Mouse (Mus musculus): Measurements from ENCODE around the gene Spert.

Gene Spert

DNA sequence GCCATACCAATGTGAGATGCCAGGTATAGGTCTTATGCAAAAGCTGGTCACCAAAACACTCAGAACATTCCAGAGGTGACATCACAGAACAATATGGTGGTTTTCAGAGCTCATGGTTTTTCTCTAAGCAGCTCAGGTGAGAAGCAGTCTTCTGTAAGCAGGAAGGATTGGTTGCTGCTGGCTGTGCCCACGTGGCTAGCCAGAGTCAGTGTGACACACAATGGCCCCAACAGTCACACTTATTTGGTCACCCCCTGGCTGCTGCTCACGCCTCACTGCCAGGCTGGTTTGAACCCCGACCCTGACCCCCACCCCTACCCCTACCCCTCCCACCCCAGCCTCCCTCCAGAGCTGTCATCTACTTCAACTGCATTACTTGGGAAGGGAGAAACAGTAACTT is at the start of gene Spert:
Gene Spert, minus strand, starts transcription at position 139 of the 400 bp plus-strand sequence.
- no peak for DNase-seq (ENCODE audit: extremely low spot score, low spot score)

DNA sequence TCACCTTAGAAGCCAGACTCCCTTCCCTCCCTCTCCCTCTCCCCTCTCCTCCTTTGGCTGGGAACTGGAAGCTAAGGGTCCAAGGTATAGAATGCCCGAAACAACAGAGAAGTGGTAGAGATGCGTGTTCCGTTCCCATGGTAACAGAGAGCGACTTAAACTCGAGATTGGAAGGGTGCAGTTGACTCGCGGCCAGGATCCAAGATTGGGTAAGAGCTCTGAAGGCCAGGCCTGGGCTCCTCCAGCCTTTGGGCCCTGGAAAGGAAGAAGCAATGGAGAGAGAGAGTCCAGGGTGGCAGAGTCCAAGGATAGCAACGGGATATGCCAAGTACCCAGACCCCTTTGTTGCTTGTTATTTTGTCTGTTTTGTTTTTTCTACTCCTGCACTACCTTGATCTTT is 49.2 kb upstream of the Spert start, which contains the start of gene Erich6b:
Gene Erich6b, plus strand, starts transcription at position 180 of the 400 bp plus-strand sequence.
- DNase-seq (ENCODE audit: extremely low spot score, low spot score): no peak

DNA sequence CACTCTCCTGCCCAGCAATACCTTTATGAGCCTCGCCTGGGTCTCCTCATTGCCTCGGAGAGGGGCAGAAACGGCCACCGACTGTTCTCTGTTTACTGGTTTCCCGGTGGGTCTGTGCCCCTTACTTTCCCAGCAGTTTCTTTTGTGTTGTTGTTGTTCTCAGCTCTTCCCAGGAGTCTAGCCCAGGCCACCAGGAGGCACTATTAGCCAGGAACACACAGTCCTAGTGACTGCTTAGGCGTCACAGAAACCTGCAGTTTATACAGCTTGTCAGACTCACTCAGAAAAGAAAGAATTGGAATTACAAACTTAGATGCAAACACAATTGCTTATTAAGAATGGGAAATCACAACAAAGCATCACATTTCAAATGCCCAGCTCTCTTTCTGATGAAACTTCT is 48.5 kb upstream of the Spert start:
- no peak for DNase-seq (ENCODE audit: extremely low spot score, low spot score)

DNA sequence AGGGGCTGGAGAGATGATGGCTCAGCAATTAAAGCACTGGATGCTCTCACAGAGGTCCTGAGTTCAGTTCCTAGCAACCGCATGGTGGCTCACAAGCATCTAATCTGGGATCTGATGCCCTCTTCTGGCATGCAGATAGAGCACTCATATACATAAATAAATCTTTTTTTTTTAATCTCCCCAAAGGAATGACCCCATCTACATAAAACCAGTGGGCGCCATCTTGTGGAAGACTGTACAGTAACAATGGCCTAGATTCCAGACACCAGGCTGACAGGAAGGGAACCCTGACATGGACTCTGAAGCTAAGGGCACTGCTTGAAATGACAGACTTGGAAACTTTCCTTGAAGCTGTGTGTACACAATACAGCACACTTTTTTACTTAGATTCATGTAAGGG is 47.9 kb upstream of the Spert start:
- no peak for DNase-seq (ENCODE audit: extremely low spot score, low spot score)

DNA sequence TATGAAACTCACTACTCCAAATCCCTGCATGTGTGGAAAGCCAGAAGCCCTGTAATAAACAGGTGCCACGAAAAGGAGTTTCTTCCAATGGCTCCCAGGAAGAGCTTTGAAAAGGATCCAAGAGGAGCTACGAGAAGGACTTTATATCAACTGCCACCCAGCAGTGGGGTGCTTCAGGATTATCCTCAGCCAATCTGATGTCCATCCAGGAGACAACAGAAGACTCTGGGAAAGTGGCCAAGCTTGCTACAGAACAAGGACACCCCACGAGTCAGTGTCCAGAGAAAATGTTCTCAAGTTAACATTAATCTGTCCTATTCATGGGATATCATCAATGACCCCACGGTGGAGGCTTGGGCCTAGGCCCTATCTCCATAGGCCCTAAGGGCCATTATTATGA is 44.7 kb upstream of the Spert start:
- DNase-seq (ENCODE audit: extremely low spot score, low spot score): no peak

DNA sequence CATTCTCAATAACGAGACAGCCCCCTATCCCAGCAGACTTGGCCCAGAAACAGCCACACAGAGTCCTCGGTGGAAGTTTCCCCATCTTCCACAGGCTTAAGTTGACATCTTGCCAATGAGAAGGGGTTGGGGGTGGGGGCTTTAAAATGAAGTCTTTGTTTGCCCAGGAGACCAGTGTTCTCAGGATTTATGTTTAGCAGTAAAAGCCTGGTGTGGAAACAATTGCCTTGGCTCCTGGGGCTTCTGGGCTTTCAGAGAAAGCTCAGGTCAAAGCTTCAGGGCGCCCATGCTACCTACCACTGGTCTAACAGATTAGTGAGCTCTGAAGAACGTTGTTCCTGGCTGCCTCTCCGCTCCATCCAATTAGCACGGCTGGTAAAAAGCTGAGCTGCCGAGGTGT is 43.2 kb upstream of the Spert start:
- DNase-seq (ENCODE audit: extremely low spot score, low spot score): no peak

DNA sequence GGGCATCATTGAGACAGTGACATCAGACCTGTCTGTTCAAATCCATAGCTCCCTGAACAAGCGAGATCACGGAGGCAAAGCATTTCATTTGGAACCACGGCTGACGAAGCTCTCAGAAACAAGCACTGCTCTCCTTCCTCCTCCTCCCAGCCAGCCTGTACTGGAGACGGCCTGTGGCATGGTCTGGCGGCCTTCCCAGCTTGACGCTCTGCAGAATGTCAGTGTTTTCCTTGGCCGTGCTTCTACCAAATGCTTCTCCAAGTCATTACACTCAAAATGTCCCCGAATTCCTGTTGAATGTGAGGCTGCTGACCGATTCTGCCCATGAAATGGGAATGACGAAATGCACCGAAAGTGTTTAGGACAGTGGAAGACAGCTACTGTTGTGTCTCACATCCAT is 42.4 kb upstream of the Spert start:
- DNase-seq (ENCODE audit: extremely low spot score, low spot score): no peak

DNA sequence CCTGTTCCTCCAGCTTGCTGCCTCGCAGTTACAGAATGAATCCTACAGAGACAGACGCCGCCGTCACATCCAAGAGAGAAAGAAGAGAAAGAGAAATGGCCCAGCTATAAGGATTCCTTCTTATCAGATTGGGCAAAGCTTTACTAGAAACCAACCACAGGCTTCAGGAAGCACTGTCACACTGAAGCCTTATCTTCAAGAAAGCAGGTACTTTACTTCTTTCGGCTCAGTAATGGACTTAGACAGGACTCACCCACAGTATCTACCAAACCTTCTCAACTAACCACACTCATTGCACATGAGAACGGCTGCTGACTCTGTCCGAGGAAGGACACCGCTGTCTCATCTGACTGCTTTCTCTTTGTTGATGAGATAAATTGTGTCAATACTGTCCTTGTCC is 36.0 kb upstream of the Spert start:
- no peak for DNase-seq (ENCODE audit: extremely low spot score, low spot score)

DNA sequence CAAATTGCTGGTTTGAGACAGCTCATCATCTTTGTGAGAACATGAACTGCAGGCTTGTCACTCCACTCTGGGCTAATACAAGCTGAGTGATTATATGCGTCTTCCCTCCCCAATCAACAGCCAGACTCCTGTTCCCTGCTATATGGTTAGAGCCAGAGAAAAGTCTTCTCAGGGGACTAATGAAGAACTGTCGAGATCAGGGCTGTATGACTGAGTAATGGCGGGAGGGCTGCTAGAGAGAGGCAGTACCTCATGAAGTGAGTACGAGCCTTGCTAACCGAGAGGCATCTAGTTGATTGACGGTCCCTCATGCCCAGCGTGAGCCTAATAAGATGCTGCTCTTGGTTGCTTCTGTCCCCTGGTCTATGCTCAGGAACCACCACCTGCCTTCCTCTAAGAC is 30.1 kb upstream of the Spert start:
- no peak for DNase-seq (ENCODE audit: extremely low spot score, low spot score)

DNA sequence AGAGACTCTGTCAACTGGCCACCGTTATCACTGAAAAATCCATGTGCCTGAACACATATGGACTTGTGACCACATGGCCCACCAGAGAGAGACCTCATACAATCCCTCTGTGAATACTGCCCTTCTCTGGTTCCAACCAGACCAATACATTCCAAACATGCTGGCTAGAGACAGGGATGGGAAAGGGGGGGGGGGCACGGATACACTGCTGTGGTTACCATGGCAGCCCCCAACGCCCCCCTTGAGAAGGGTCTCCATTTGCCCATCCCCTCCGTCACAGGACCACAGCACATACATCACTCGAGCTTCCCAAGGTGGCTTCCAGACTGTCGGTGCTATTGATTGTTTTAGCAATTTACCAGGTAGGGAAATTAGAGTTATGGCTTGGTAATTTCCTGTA is 23.5 kb upstream of the Spert start:
- DNase-seq (ENCODE audit: extremely low spot score, low spot score): no peak

DNA sequence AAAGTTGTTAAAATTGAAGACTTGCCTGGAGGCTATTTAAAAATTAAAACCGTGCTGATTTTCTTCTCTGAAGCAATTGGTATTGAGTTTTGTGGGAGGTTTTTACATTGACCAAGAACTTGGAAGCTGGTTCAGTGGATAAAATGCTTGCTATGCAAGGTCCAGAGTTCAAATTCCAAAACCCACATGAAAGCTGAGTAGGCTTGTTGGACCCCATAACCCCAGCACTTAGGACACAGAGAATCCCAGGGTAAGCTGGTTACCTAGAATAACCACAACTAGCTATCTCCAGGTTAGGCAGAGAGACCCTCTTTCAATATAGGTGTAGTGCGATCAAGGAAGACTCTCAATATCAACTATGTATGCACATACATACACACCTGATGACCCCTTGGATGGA is 16.3 kb upstream of the Spert start:
- no peak for DNase-seq (ENCODE audit: extremely low spot score, low spot score)

DNA sequence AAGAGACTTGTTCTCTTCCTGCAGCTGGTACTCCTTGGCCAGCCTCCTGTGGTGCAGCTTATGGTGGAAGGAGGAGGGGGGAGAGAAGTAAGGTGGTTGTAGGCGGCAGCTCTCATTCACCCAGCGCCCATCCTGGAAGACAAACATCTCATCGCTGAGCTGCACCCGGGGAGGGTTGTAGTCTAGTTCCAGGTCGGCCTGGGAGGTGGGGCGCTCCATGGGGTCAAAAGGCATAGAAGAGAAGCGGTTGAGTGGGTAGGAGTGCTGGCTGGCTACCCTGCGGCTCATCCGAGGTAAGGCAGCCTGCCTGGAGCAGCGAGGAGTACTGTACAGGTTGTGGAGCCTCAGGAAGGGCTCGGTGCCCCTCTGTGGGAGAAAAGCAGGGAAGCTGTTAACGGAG is 9.0 kb downstream of the Spert start:
- DNase-seq (ENCODE audit: extremely low spot score, low spot score): no peak

DNA sequence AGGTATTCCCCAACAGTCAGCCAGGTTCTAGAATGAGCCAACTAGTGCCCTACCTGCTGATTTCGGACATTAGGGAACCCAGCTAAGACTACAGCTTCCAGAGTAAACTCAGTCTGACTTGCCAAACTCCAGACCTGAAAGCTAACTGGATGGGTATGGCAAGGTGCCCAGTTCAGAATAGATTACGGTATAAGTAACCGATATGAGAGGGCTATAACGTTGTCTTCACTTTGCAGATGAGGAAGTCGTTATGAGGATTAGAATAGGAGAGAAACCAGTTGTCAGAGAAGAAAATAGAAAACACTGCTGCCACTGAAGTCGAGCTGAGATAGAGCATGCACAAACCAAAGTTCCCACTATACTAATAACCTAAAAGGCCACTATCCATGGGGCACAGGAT is 13.9 kb downstream of the Spert start:
- DNase-seq (ENCODE audit: extremely low spot score, low spot score): no peak

DNA sequence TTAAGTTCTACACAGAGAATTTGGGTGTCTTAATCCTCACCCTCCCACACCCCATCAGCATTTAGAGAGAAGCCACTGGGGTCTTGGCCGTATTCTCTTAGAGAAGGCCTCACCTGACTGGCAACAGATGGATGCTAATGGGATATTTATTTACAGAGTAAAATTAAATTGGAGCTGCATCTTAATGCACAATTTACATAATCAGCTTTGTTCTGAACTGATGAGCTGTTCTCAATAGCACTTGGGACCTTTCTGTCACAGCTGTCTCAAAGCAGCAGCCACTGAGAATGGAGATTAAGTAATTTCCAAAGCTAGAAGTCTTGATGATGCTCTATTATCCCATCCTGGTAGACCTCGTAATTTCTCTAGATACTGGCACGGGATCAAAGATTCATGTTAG is 26.6 kb downstream of the Spert start:
- DNase-seq (ENCODE audit: extremely low spot score, low spot score): no peak

DNA sequence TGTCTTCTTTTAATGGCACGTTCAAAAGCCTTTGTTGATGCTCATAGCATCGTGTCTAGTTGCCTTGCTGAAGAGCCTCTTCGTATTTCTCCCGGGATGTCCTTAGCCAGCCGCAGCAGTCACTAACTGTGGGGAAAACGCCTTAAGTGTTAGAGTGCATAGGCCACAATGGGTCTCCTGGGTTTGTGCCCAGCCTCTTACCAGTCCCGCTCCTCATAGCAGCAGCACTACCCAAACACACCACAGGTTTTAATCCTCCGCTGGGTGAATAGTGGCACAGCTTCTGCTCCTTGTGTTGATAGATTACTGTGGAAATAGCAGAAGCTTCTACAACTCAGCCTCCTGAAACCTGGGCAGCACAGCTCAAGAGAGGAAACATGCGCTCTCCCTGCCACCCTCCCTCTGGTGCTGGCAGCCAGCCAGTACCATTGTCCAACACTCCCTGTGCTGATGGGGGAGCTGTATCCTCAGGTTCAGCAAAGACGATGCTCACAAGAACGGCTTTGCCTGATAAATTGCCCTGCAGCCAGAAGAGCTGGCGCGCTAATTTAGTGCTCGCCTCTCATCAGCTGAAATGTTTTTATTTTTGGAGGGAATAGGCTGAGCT is 27.3 kb downstream of the Spert start:
- DNase-seq (ENCODE audit: extremely low spot score, low spot score): no peak

DNA sequence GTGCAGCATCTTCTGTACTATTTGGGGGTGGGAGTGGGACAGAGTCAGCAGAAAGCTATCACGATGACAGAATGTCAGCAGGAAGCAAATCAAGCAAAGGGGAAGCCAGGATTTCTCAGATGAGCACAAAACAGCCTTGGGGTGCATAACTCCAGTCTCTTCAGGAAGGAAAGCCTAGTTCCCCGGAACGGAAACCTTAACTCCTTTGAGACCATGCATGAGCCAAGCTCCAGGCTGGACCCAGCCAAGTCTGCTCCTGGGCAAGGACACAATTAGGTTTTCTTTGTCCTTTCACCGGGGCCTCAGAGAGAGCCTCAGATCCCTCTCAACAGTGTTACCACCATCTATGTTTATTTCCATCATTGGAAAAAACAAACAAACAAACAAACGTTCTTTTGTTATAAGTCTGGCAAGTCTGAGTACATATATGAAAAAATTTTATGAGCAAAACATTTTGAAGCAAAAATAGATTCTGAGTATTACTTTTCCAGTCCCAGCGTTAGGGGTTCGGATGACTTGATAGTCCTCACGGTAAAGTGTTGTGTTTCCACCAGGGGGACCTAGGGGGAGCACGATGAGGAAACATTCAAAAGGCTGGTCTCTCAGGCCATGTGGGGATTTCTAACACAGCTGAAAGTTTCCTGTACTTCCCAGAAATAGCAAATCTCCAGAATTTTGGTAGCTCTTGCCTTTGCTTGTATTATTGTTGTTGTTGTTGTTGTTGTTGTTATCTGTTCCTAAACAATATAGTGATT is 31.2 kb downstream of the Spert start:
- DNase-seq (ENCODE audit: extremely low spot score, low spot score): no peak

DNA sequence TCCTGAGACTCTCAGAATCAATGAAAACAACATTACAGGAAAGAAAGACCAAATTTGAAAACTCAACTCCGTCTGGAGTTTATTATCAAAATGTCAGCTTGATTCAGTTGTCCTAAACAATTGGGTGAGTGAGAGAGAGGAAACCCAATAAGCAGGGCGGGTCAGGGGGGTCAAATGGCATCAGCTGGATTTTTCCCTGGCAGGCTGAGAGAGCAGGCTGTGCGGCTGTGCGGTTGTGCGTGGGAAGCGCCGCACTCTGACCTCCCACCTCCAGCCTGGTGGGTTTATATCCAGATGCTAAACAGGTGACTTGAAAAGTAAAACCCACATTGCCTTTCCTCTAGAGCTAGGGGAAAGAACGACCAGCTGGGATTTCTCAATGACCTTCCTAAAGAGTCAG is 51.2 kb downstream of the Spert start:
- peak; percentile 62 for DNase-seq (ENCODE audit: extremely low spot score, low spot score)

DNA sequence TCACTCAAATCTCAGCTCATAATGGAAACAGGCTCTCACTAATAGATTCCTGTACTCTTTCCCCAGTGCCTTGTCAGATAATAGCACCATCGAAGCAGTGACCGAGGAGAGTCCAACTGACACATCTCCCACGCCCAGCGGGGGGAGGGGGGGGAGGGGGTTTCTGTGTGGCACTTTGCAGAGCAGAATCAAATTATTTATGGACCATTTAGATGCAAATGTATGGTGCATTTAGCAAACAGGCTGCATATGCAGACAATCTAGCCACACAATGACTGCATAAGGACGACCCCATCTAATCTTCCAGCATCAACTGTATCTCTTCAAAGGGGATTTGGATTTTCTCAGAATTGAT is 51.9 kb downstream of the Spert start:
- peak; percentile 68 for DNase-seq (ENCODE audit: extremely low spot score, low spot score)

DNA sequence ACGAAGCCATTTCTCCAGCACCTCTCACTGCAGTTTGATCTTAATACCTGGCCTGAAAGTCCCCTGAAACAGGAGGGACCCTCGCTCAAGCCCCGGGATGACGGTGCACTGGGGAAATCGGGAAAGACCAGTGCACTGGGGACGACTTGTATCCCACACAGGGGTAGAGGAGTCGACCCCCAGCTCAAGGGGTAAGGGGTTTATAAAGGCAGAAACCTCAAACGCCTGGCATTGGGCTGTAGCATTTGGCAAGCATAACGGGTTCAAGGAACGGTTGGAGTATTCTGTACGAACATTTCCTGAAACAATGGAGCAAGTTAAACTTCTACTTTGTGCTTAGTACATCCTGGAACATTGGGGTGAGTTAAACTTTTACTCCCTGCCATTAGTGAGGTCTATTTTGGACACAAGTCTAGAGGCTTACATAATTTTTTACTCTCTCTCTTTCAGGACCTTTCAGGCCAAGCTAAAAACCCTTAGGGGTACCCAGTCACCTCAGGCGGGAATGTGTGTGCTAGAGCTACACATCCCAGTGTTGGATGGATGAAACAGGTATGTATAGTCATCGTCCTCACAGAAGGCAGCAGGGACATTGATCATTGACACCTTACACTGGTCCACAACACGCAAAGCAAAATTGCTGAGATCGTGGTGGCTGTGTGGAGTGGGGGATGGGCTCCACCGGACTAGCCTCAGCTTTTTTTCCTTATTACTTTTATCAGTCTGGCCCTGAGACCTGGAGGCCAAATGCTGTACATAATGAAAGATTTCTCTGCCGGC is 52.5 kb downstream of the Spert start:
- no peak for DNase-seq (ENCODE audit: extremely low spot score, low spot score)

DNA sequence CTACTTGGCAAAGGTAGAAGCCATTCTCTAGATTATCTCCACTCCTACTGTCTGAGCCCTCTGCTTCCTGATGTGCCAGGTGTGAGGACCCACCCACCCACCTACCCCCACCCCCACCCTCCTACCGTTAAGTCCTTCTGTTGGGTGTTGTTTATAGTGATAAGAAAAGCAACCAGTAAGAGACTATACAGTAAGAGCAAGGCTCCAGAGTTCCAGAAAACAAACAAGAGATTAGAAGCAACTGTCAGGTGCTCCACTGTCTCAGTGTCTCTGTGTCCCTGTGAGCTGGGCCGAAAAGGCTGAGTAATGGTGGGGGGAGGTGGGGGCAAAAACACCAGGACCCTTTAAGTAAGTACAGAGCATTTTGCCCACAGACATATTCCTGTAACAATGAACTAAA is 53.7 kb downstream of the Spert start:
- no peak for DNase-seq (ENCODE audit: extremely low spot score, low spot score)
